Mouse (Mus musculus) myocyte (in vitro differentiated cells): ENCODE measurements around the gene Hivep2. TPM values are rescaled to one million over a fixed set of nuclear protein-coding genes. Genes with fewer than 3 reads are reported as not detected.

ENCODE experiments used
- H3K27me3 ChIP-seq: one replicate; pipeline ENCODE4 v1.6.1; 2011; ENCODE audit not compliant: control insufficient read depth, insufficient read depth, insufficient read length
- H3K36me3 ChIP-seq: one replicate; pipeline ENCODE4 v1.6.1; 2011; ENCODE audit not compliant: control insufficient read depth, insufficient read depth
- H3K4me2 ChIP-seq: one replicate; pipeline ENCODE4 v1.6.1; 2011; ENCODE audit warnings: low read depth, control low read depth
- H3K4me3 ChIP-seq: one replicate; pipeline ENCODE4 v1.5.1; 2011; ENCODE audit warnings: mild to moderate bottlenecking, control low read depth, moderate library complexity
- H3K79me2 ChIP-seq: one replicate; pipeline ENCODE4 v1.6.1; 2011; ENCODE audit not compliant: control insufficient read depth, insufficient read depth
- H3ac ChIP-seq: one replicate; pipeline ENCODE4 v1.6.1; 2011; ENCODE audit not compliant: control insufficient read depth, insufficient read length
- CEBPB ChIP-seq: IDR thresholded peaks from 2 replicates; pipeline ENCODE4 v1.6.1; 2011; ENCODE audit warnings: mild to moderate bottlenecking, moderate library complexity; ENCODE audit not compliant: poor library complexity, insufficient read depth, severe bottlenecking
- E2F4 ChIP-seq: IDR thresholded peaks from one replicate; pipeline ENCODE4 v1.6.1; 2011; ENCODE audit warnings: mild to moderate bottlenecking, control low read depth, moderate library complexity; ENCODE audit not compliant: insufficient read depth
- MAX ChIP-seq: IDR thresholded peaks from one replicate; pipeline ENCODE4 v1.6.1; 2011; ENCODE audit warnings: low read depth, mild to moderate bottlenecking, control low read depth
- MYOD1 ChIP-seq, 3 experiments: IDR thresholded peaks; one replicate each; pipeline ENCODE4 v1.6.1; 2011; ENCODE audit warnings: control low read depth in 2 of 3, low read depth in 2 of 3, mild to moderate bottlenecking in 2 of 3, moderate library complexity in 1 of 3; ENCODE audit not compliant: insufficient read length in 2 of 3, control insufficient read depth in 1 of 3
- MYOG ChIP-seq, 3 experiments: IDR thresholded peaks; one replicate each; pipeline ENCODE4 v1.6.1; 2011; ENCODE audit warnings: control low read depth in 2 of 3, low read depth in 2 of 3, mild to moderate bottlenecking in 2 of 3; ENCODE audit not compliant: insufficient read length in 2 of 3, control insufficient read depth in 1 of 3, insufficient read depth in 1 of 3
- POLR2A ChIP-seq: IDR thresholded peaks from one replicate; pipeline ENCODE4 v1.6.1; 2011; ENCODE audit warnings: low read depth, mild to moderate bottlenecking, control low read depth, moderate library complexity; ENCODE audit not compliant: insufficient read length
- POLR2AphosphoS2 ChIP-seq: IDR thresholded peaks from one replicate; pipeline ENCODE4 v1.6.1; 2011; ENCODE audit warnings: low read depth, control low read depth; ENCODE audit not compliant: insufficient read length
- REST ChIP-seq: IDR thresholded peaks from one replicate; pipeline ENCODE4 v1.6.1; 2011; ENCODE audit warnings: mild to moderate bottlenecking, control low read depth, moderate library complexity; ENCODE audit not compliant: insufficient read depth, insufficient read length
- SRF ChIP-seq: IDR thresholded peaks from one replicate; pipeline ENCODE4 v1.6.1; 2011; ENCODE audit warnings: low read depth; ENCODE audit not compliant: control insufficient read depth, insufficient read length
- TCF12 ChIP-seq: IDR thresholded peaks from one replicate; pipeline ENCODE4 v1.6.1; 2011; ENCODE audit warnings: mild to moderate bottlenecking, control low read depth; ENCODE audit not compliant: poor library complexity, insufficient read depth, severe bottlenecking
- TCF3 ChIP-seq: IDR thresholded peaks from one replicate; pipeline ENCODE4 v1.6.1; 2011; ENCODE audit warnings: low read depth, control low read depth; ENCODE audit not compliant: insufficient read length
- USF1 ChIP-seq: IDR thresholded peaks from one replicate; pipeline ENCODE4 v1.6.1; 2011; ENCODE audit warnings: low read depth, mild to moderate bottlenecking, control low read depth, moderate library complexity
- polyA plus RNA-seq: library from polyadenylated mRNA; unstranded; fragments of >200 nt; fragmentation: generic; extraction: Trizol; gene quantifications from one replicate; pipeline ENCODE4 v1.2.1, GENCODE M21; 2012; ENCODE audit warnings: missing spikeins

Gene Hivep2
- polyA plus RNA-seq, 1 experiment, result 9.6 TPM

DNA sequence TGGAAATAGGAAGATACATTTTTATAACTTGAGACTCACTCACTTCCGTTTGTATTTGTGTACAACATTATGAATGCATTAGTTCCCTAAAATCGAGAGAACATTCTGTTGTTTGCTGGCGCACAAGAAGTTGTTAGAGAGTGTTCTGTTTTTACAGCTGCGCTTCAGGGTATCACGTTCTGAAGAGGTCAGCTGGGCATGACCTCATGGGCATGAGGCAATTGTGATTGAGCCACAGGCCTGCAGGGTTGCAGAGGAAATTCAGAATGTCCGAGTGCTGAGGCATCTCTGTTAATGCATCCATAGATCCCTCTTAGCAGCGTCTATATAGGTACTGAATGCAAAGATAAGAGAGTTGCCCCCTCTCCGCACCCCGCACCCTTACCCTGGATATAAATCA lies 22.4 kb downstream of the Hivep2 start:
- Histone ChIP-seq H3K4me2 (peak overlapping the region; percentile 40), H3K4me3 (no peak overlapping the region), H3K36me3 (no peaks in the 10 kb centered on the region), H3K79me2 (peaks cover 75% of the 10 kb centered on the region), H3K27me3 (no peaks in the 10 kb centered on the region), H3ac (no peak overlapping the region)
- TF ChIP-seq POLR2A (no peak), POLR2AphosphoS2 (no peak), E2F4 (no peak), REST (no peak), MYOG (IDR thresholded peaks at IDR 0.05; ENCODE audit: control insufficient read depth in 1 of 3, insufficient read depth in 1 of 3, insufficient read length in 2 of 3, low read depth in 2 of 3) (peak in 2 of 3 experiments; percentile 52 to 87), USF1 (peak; percentile 33), MYOD1 (IDR thresholded peaks at IDR 0.05; ENCODE audit: control insufficient read depth in 1 of 3, insufficient read length in 2 of 3, low read depth in 2 of 3) (peak; percentile 79 to 94 (median 91)), TCF12 (peak; percentile 83), SRF (no peak), TCF3 (peak; percentile 68), MAX (no peak), CEBPB (peak; percentile 80)

GRCm38 (mm10) chr10:13988757-13989156 lies 22.9 kb downstream of the Hivep2 start:
- peaks cover 77% of the 10 kb centered on the region for H3K79me2 ChIP-seq
- no peaks in the 10 kb centered on the region for H3K36me3 ChIP-seq
- no peak overlapping the region for H3K4me3 ChIP-seq
- peak overlapping the region; percentile 40 for H3K4me2 ChIP-seq
- H3K27me3 ChIP-seq, result no peaks in the 10 kb centered on the region
- TF ChIP-seq MAX (no peak), TCF12 (no peak), TCF3 (no peak), E2F4 (no peak), POLR2A (no peak), CEBPB (no peak), REST (no peak), MYOD1 (IDR thresholded peaks at IDR 0.05; ENCODE audit: control insufficient read depth in 1 of 3, insufficient read length in 2 of 3, low read depth in 2 of 3) (no peak), USF1 (no peak), MYOG (IDR thresholded peaks at IDR 0.05; ENCODE audit: control insufficient read depth in 1 of 3, insufficient read depth in 1 of 3, insufficient read length in 2 of 3, low read depth in 2 of 3) (no peak), SRF (no peak), POLR2AphosphoS2 (no peak)
- H3ac ChIP-seq, result no peak overlapping the region

DNA sequence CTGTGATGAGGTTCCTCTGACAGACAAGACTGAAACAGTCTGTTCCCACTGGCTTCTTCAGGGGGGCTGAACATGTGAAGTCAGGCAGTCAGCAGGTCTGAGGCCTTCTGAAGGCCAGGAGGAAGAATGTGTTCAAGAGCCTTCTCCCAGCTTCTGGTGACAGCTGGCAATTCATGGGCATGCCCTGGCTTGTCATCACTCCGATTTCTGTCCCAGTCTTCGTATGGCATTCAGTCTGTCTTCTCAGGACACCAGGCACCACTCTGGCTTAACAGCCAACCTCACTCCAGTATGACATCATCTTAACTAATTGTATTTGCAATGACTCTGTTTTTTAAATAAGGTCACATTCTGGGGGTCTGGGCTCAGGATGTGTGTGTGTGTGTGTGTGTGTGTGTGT lies 25.0 kb downstream of the Hivep2 start:
- Histone ChIP-seq H3K4me2 (peak overlapping the region; percentile 10), H3K79me2 (peaks cover 79% of the 10 kb centered on the region), H3ac (no peak overlapping the region), H3K27me3 (no peaks in the 10 kb centered on the region), H3K4me3 (no peak overlapping the region), H3K36me3 (no peaks in the 10 kb centered on the region)
- TF ChIP-seq TCF3 (peak; percentile 25), TCF12 (peak; percentile 57), CEBPB (no peak), REST (no peak), USF1 (no peak), MAX (no peak), E2F4 (no peak), MYOD1 (IDR thresholded peaks at IDR 0.05; ENCODE audit: control insufficient read depth in 1 of 3, insufficient read length in 2 of 3, low read depth in 2 of 3) (peak in 2 of 3 experiments; percentile 48 to 84), POLR2AphosphoS2 (no peak), MYOG (IDR thresholded peaks at IDR 0.05; ENCODE audit: control insufficient read depth in 1 of 3, insufficient read depth in 1 of 3, insufficient read length in 2 of 3, low read depth in 2 of 3) (peak; percentile 22 to 95 (median 83)), POLR2A (no peak), SRF (no peak)

- Histone ChIP-seq H3ac (no peak overlapping the region), H3K4me2 (no peak overlapping the region), H3K4me3 (no peak overlapping the region), H3K27me3 (no peaks in the 10 kb centered on the region), H3K36me3 (no peaks in the 10 kb centered on the region), H3K79me2 (peaks cover 89% of the 10 kb centered on the region)
- TF ChIP-seq POLR2AphosphoS2, result no peak
- no peak for TF ChIP-seq MYOD1 (IDR thresholded peaks at IDR 0.05; ENCODE audit: control insufficient read depth in 1 of 3, insufficient read length in 2 of 3, low read depth in 2 of 3)
- no peak for TF ChIP-seq USF1
- no peak for TF ChIP-seq E2F4
- TF ChIP-seq POLR2A, result no peak
- TF ChIP-seq SRF, result no peak
- no peak for TF ChIP-seq TCF12
- no peak for TF ChIP-seq TCF3
- no peak for TF ChIP-seq REST
- no peak for TF ChIP-seq CEBPB
- TF ChIP-seq MAX, result no peak
- TF ChIP-seq MYOG (IDR thresholded peaks at IDR 0.05; ENCODE audit: control insufficient read depth in 1 of 3, insufficient read depth in 1 of 3, insufficient read length in 2 of 3, low read depth in 2 of 3), result no peak
Measured at GRCm38 (mm10) chr10:13993411-13993810, 27.5 kb downstream of the Hivep2 start.

DNA sequence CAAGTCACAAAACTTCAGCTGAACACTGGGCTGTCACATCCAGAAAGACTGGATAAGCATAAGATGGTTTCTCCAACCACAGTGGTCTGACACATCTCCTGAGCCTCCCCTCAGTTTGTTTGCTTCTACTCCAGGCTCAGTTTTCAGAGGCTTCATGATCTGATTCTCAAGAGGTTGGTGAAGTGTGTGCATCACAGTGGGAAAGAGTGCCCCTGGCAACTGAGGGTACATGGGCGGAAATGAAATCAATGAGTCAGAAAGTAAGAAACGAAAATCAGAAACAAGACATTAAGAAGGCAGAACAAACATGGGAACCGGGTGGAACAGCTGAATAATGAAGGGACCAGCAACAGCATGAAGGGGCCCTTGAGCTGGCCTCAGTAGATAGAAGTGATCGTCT lies 31.5 kb downstream of the Hivep2 start:
- no peak overlapping the region for H3ac ChIP-seq
- no peaks in the 10 kb centered on the region for H3K27me3 ChIP-seq
- H3K36me3 ChIP-seq, result no peaks in the 10 kb centered on the region
- H3K4me2 ChIP-seq, result no peak overlapping the region
- H3K79me2 ChIP-seq, result peaks cover 70% of the 10 kb centered on the region
- TF ChIP-seq SRF, result no peak
- no peak for TF ChIP-seq TCF3
- no peak overlapping the region for H3K4me3 ChIP-seq
